Mouse (Mus musculus): Measurements from ENCODE around the gene Zswim9. TPM values are rescaled to one million over a fixed set of nuclear protein-coding genes. Genes with fewer than 3 reads are reported as not detected.
"Not testable (repeated sequence)": the region's sequence is repeated elsewhere in the genome, so short reads cannot be mapped to it uniquely, and the experiment has no call there.

The Zswim9 gene
- 1 to 10 TPM; 8.4 to 9.6 TPM for total RNA-seq (2021)
- long read RNA-seq, experiment 1, partial matches to known transcripts = 2 of 5 reads
- long read RNA-seq, experiment 1, other reads (novel, unspliced or antisense) = 2 of 5 reads
- long read RNA-seq, experiment 2, partial matches to known transcripts = 20 of 37 reads
- long read RNA-seq, experiment 2, other reads (novel, unspliced or antisense) = 15 of 37 reads

- DNase-seq (ENCODE audit: low spot score in 2 of 2) = peak; percentile 86 to 89
Measured at GRCm38 (mm10) chr7:13278308-13278891, at the start of gene Zswim9. Gene Zswim9 (minus strand): TSS chr7:13278721.

GRCm38 (mm10) chr7:13324316-13324715, 45.8 kb upstream of the Zswim9 start, which contains the start of gene Pla2g4c:
Gene Pla2g4c (plus strand): TSS chr7:13324655.
- no peak for DNase-seq (ENCODE audit: low spot score in 2 of 2)

DNA sequence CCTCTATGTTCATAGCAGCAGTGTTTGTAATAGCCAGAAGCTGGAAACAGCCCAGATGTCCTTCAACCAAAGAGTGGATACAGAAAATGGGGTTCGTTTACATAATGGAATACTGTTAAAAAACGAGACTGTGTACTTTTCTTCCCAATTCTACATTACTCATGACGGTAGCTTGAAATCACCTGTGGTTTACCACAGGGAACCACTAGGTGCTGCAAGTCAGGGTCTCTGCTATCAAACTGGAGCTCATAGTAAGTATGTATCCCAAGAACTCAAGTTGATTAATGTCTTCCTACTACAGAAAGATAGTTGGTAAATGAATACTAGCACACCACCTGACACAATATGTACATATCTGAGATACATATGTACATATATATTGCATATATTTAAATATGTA, 42.9 kb upstream of the Zswim9 start:
- no peak for DNase-seq (ENCODE audit: low spot score in 2 of 2)

GRCm38 (mm10) chr7:13314095-13314597, 35.6 kb upstream of the Zswim9 start:
- no peak for DNase-seq (ENCODE audit: low spot score in 2 of 2)

GRCm38 (mm10) chr7:13311401-13311800, 32.9 kb upstream of the Zswim9 start:
- DNase-seq (ENCODE audit: low spot score in 2 of 2) = no peak

GRCm38 (mm10) chr7:13310493-13311199, 32.1 kb upstream of the Zswim9 start:
- no peak for DNase-seq (ENCODE audit: low spot score in 2 of 2)

- no peak for DNase-seq (ENCODE audit: low spot score in 2 of 2)
Measured at GRCm38 (mm10) chr7:13309407-13309806, 30.9 kb upstream of the Zswim9 start.

DNA sequence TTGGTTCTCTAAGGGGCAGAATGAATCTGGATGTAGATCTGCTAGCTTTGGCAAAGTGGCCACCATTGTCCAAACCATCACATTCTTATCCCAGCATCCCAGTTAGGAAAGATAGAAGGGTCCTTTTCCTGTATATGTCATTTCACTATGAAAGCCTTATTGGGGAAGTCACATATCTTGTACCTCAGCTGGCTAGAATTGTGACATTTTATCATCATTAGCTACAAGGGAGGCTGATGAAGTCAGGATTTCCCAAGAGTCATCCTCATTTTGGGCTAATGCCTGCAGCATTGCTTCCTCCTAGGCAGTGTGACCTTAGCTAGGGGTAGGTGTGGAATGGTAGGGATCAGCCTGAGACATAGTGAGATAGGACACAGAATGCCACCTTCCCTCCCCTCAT, 24.9 kb upstream of the Zswim9 start:
- DNase-seq (ENCODE audit: low spot score in 2 of 2) = no peak

DNA sequence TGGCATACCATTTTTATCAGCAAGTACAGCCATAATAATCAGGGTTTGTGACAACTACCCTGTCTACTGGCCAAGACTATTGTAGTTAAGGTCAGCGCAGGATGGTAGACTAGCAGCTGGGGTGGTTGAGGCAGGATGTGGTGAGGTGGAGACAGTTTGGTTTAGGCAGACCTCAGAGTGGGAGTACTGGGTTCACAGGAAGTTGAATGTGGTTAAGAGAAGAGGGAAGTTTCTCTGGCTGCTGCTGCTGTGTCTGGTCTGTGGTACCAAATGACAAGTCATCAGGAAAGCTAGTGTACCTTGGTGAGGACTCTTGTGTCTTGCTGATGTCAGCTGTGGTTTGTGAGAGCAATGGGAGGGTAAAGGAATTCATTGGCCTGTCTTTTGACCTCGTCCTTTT, 24.3 kb upstream of the Zswim9 start:
- DNase-seq (ENCODE audit: low spot score in 2 of 2) = no peak

DNA sequence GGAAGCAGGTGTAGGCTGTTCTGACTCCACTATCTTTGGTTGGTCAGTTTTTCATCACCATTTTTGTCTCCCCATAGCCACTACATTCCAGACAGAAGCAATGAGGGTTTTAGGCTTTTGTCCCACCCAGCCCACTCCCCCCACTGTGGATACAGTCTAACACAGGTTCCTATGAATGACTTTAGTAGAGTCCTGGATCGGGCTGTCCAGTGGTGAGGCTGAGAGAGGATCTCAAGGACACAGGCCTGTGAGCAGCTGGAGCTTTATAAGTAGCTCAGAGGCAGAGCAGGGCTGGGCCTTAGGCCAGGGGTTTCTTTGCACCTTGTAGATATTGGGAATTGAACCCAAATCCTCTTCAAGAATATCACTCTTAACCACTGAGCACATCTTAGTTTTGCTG, 23.1 kb upstream of the Zswim9 start:
- no peak for DNase-seq (ENCODE audit: low spot score in 2 of 2)

DNA sequence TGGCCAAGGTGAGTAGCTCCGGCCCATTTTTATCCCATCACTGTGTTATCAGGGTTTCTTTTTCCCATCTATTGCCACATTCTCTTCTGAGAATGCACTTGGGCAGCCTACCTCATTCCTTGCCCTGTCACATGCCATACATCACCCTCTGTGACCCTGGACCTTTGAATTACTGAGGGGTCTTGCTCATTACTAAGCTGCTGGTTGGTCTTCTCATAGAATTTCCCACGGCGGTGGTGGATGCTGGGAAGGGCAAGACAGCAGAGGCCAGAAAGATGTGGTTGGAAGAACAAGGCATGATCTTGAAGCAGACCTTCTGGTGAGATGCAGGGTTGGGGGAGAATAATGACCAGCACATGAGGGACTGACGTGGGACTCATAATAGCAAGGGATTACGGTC, 20.3 kb upstream of the Zswim9 start:
- no peak for DNase-seq (ENCODE audit: low spot score in 2 of 2)

GRCm38 (mm10) chr7:13297636-13298035, 19.1 kb upstream of the Zswim9 start:
- no peak for DNase-seq (ENCODE audit: low spot score in 2 of 2)

GRCm38 (mm10) chr7:13295256-13295655, 16.7 kb upstream of the Zswim9 start:
- DNase-seq (ENCODE audit: low spot score in 2 of 2) = no peak

DNA sequence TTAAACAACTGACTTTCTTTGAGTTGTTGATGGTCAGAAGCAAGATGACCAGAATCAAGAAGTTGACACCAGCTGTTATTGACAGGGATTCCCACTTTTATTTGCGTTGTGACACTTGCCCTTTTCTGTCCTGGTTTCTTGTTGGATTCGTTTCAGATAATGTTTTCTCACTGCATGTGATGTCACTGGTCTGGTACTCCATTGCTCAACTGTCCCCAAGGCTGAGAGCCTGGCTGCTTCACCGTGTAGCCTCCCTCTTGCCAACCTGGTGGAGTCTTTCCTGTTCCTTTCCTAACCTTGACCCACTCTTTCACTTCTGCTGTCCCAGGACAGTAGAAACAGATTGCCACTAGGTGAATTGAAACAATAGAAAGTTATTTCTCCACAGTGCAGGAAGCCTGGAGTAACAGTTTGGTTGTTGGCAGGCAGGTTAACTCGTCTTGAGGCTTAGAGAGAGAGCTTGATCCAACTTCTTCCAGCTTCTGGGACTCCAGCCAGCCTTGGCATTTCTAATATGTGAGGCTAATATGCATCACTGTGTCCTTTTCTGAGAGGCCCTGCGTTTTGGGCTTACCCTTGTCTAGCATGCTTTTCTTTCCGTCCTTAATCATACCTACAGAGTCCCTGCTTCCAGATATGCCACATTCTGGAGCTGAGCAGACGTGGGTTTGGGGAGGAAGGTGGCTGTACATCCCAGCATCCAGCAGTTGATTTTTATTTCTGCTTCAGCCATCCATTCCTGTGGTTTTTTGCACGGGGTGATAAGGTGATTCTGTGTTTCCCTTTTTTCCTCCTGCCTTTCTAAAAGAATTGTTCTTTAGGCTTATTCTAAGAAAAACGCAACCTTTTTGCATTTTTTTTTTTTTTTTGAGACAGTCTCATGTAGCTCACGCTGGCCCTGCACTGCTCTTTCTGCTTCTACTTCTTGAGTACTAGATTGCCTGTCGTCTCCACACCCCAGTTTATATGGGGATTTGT, 15.6 kb upstream of the Zswim9 start:
- peak; percentile 26 to 29 for DNase-seq (ENCODE audit: low spot score in 2 of 2)

GRCm38 (mm10) chr7:13291370-13291769, 12.8 kb upstream of the Zswim9 start:
- no peak for DNase-seq (ENCODE audit: low spot score in 2 of 2)

- DNase-seq (ENCODE audit: low spot score in 2 of 2) = no peak
Measured at GRCm38 (mm10) chr7:13290041-13290675, 11.6 kb upstream of the Zswim9 start.

DNA sequence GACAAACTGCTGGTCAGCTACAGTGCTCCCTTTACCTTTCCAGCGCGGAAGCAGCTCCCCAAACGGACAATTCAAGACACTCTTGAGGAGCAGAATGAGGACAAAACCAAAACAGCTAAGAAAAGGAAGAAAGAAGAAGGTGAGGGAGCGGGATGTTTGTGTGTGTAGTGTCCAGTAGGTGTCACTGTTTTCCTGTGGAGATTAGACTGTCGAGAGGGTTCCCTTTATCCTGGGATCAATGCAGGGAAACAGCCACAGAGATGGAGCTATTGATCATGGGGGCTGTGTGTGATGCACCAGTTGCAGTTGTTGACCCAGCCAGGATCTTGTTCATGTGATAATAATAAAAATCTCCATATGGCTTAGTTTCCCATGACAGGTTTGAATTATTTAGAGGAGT, 10.1 kb upstream of the Zswim9 start:
- DNase-seq (ENCODE audit: low spot score in 2 of 2) = no peak

DNA sequence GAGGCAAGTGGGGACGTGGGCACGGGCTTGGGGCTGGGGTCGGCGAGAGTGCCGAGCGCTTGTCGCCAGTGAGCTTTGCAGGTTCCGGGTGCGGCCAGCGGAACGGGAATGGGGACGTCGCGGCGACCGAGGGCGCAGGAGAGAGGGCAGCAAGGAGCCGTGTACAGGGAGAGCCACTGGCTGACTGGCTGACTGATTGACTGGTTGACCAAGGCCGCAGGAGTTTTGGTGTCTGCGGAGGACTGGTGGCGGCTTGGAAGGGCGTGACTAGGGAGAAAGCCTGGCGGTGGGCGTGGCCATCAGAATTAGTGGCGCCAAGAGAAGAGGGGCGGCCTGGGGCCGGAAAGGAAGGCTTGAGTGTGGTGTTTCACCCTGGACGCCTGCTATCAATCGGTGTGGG, 436 bp upstream of the Zswim9 start:
- DNase-seq (ENCODE audit: low spot score in 2 of 2) = not testable (repeated sequence)

DNA sequence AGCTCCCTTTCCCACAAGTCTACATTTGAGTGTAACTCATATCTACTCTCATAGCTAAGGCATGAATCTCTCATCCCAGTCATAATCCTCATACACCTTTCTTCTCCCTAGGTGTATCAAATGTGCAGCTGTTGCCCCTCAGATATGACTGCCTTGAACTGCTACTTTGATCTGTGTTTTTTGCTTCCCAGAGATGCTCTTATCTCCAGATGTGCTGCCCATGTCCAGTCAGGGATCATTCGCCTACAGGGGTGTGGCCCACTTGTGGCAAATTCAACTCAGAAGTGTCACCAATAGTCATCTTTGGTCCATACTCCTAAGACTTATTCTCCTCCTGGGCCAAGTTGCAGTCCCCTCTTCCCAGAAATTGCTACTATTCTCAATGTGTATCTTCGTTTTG, 688 bp downstream of the Zswim9 start:
- no peak for DNase-seq (ENCODE audit: low spot score in 2 of 2)

- no peak for DNase-seq (ENCODE audit: low spot score in 2 of 2)
Measured at GRCm38 (mm10) chr7:13277081-13277480, 1.4 kb downstream of the Zswim9 start, which contains the start of gene Lig1. Gene Lig1 (plus strand): TSS chr7:13277283.

- no peak for DNase-seq (ENCODE audit: low spot score in 2 of 2)
Measured at GRCm38 (mm10) chr7:13271704-13272103, 6.8 kb downstream of the Zswim9 start.
